Mouse (Mus musculus) v-Abl transformed pro-B cells (cell line): ENCODE measurements around the gene Bhlhe41.

ENCODE experiments used
- in situ Hi-C, 2 experiments: fragments of 400-800 bp; cut with MboI; formaldehyde crosslinking; loops; one replicate each; pipeline ENCODE4 v1.15.1; 2025; ENCODE audit not compliant: unreplicated experiment in 2 of 2

The Bhlhe41 gene

GRCm38 (mm10) chr6:145851956-145852355 is 13.4 kb downstream of the Bhlhe41 start:
- in situ Hi-C loops: loop anchor here (10.0 to 25.0 kb wide), 3 partner anchors 727 to 1243 kb away; partner anchors contain the start of genes Klhl42 (in 2 of the 2) and Mansc4 (in 1 of the 2)

- in situ Hi-C loops: loop anchor here (10.0 to 25.0 kb wide), 3 partner anchors 726 to 1244 kb away; partner anchors contain the start of genes Klhl42 (in 2 of the 2) and Mansc4 (in 1 of the 2)
Measured at GRCm38 (mm10) chr6:145850789-145851188, 14.6 kb downstream of the Bhlhe41 start.

- in situ Hi-C loops: no loop called here
Measured at GRCm38 (mm10) chr6:145847661-145848060, 17.7 kb downstream of the Bhlhe41 start.

GRCm38 (mm10) chr6:145846948-145847347 is 18.4 kb downstream of the Bhlhe41 start:
- in situ Hi-C loops: no loop called here

GRCm38 (mm10) chr6:145846076-145846475 is 19.3 kb downstream of the Bhlhe41 start:
- in situ Hi-C loops: no loop called here

GRCm38 (mm10) chr6:145845611-145846010 is 19.7 kb downstream of the Bhlhe41 start:
- in situ Hi-C loops: no loop called here

GRCm38 (mm10) chr6:145835359-145835758 is 30.0 kb downstream of the Bhlhe41 start:
- in situ Hi-C loops: no loop called here

GRCm38 (mm10) chr6:145832927-145833326 is 32.4 kb downstream of the Bhlhe41 start:
- in situ Hi-C loops: loop anchor here in 1 of 2 experiments (5.0 kb wide), 3 partner anchors 329 to 514 kb away; no protein-coding TSS in a partner anchor

GRCm38 (mm10) chr6:145830617-145831016 is 34.7 kb downstream of the Bhlhe41 start:
- in situ Hi-C loops: loop anchor here in 1 of 2 experiments (5.0 kb wide), 3 partner anchors 332 to 517 kb away; no protein-coding TSS in a partner anchor

GRCm38 (mm10) chr6:145830117-145830516 is 35.2 kb downstream of the Bhlhe41 start:
- in situ Hi-C loops: loop anchor here in 1 of 2 experiments (5.0 kb wide), 3 partner anchors 332 to 517 kb away; no protein-coding TSS in a partner anchor

- in situ Hi-C loops: loop anchor here in 1 of 2 experiments (5.0 to 10.0 kb wide), 2 partner anchors 336 to 443 kb away; no protein-coding TSS in a partner anchor
Measured at GRCm38 (mm10) chr6:145829062-145829835, 36.1 kb downstream of the Bhlhe41 start.

GRCm38 (mm10) chr6:145826305-145826704 is 39.1 kb downstream of the Bhlhe41 start:
- in situ Hi-C loops: loop anchor here in 1 of 2 experiments (5.0 to 10.0 kb wide), 2 partner anchors 338 to 446 kb away; no protein-coding TSS in a partner anchor

- in situ Hi-C loops: loop anchor here (10.0 to 25.0 kb wide), 2 partner anchors 341 to 811 kb away; no protein-coding TSS in a partner anchor
Measured at GRCm38 (mm10) chr6:145823588-145824234, 41.6 kb downstream of the Bhlhe41 start.

- in situ Hi-C loops: loop anchor here (10.0 to 25.0 kb wide), 2 partner anchors 342 to 811 kb away; no protein-coding TSS in a partner anchor
Measured at GRCm38 (mm10) chr6:145823103-145823502, 42.3 kb downstream of the Bhlhe41 start.

GRCm38 (mm10) chr6:145822218-145822617 is 43.1 kb downstream of the Bhlhe41 start:
- in situ Hi-C loops: loop anchor here (10.0 to 25.0 kb wide), 2 partner anchors 343 to 810 kb away; no protein-coding TSS in a partner anchor

GRCm38 (mm10) chr6:145819151-145819550 is 46.2 kb downstream of the Bhlhe41 start:
- in situ Hi-C loops: loop anchor here in 1 of 2 experiments (5.0 to 25.0 kb wide), 2 partner anchors 457 to 807 kb away; no protein-coding TSS in a partner anchor

GRCm38 (mm10) chr6:145815200-145815599 is 50.2 kb downstream of the Bhlhe41 start:
- in situ Hi-C loops: loop anchor here in 1 of 2 experiments (5.0 to 25.0 kb wide), 2 partner anchors 453 to 803 kb away; no protein-coding TSS in a partner anchor

- in situ Hi-C loops: loop anchor here in 1 of 2 experiments (25.0 kb wide), 1 partner anchor 799 kb away; no protein-coding TSS in a partner anchor
Measured at GRCm38 (mm10) chr6:145811174-145811573, 54.2 kb downstream of the Bhlhe41 start.

GRCm38 (mm10) chr6:145810015-145810414 is 55.3 kb downstream of the Bhlhe41 start:
- in situ Hi-C loops: loop anchor here in 1 of 2 experiments (25.0 kb wide), 1 partner anchor 798 kb away; no protein-coding TSS in a partner anchor

- in situ Hi-C loops: loop anchor here in 1 of 2 experiments (25.0 kb wide), 1 partner anchor 797 kb away; no protein-coding TSS in a partner anchor
Measured at GRCm38 (mm10) chr6:145809566-145809965, 55.8 kb downstream of the Bhlhe41 start.
